Mouse (Mus musculus): ENCODE measurements around the gene Sbp. TPM values are rescaled to one million over a fixed set of nuclear protein-coding genes. Genes with fewer than 3 reads are reported as not detected.

The Sbp gene
- polyA plus RNA-seq, 1 experiment from 2014 or later, result not detected

DNA sequence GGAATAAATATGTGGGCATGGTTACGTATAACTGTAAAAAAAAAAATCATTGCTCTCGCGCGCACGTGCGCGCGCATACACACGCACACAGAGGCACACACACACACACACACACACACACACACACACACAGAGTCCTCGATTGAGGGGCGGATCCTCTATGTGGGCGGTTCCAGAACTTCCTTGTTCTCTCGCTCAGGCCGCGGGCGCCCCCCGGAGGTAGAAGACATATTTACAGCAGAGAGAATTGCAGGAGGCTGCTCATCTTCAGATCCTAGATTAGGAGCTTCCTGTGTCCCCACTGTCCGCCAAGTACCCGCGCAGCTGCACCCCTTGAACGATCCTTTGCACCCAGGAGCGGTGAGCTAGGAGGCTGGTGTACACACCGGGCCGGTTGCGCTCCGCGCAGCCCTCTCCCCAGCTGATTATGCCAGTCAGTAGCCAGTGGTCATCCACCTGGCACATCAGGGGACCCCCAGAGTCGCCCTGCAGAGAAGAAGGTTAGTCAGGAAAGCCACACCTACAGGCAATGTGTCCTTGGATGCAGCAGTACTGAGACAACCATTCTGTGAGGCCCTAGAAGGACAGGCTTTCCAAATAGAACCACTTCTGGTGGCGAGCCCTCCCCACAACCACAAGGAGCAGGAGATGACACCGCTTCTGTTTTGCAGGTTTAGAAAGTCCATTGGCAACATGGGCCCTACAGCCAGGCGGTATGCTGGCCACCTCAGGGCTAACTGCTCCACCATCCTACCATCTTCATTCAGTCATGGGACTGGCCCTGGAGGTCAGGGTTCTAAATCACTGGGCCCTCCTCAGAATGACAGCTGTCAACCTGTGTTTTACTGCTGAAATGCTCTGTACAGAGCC, 52.3 kb downstream of the Sbp start:
- 0 out of 2 replicates have a peak, but pooled peaks cover 3% of the 10 kb centered on the region for H3K27me3 ChIP-seq
- peak overlapping the region; percentile 55 for H3K4me2 ChIP-seq
- peak overlapping the region; percentile 64 for H3K9ac ChIP-seq
- no peaks in the 10 kb centered on the region for H3K9me3 ChIP-seq (replicated peaks)
- peak; percentile 84 for ATAC-seq
- H3K27ac ChIP-seq, result no peak overlapping the region
- 0 out of 2 replicates have a peak, but pooled peaks cover 3% of the 10 kb centered on the region for H3K4me1 ChIP-seq
- no peaks in the 10 kb centered on the region for H3K36me3 ChIP-seq (ENCODE audit: poor library complexity, severe bottlenecking)
- WGBS, result 10% methylated on average over 31 of the region's 31 CpGs
- peak overlapping the region; percentile 27 for H3K4me3 ChIP-seq

DNA sequence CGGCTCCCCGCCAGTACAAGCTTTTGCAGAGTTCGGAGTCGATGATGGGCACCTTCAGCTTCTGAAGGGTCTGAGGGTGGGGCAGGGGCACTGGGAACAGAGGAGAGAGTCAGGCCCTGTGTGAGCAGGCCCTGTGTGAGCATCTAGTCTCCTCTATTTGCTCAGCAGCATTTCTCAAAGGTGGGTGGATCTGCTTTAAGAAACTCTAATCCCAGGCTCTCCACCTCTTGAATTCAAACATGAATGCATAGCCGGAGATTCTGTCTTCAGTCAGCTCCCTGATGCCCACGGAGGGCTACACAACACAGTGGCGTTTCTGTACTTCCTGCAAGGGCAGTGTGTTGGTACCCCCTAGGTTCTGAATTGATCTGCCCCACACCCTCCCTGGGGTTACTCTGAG, 53.2 kb downstream of the Sbp start:
- WGBS, result 71% methylated on average over 7 of the region's 7 CpGs
- no peaks in the 10 kb centered on the region for H3K36me3 ChIP-seq (ENCODE audit: poor library complexity, severe bottlenecking)
- no peak for ATAC-seq

More for the DNA sequence above, 53.2 kb downstream of the Sbp start:
- Histone ChIP-seq H3K4me2 (no peak overlapping the region), H3K27ac (no peak overlapping the region), H3K9ac (no peak overlapping the region), H3K4me3 (no peak overlapping the region), H3K27me3 (0 out of 2 replicates have a peak, but pooled peaks cover 3% of the 10 kb centered on the region), H3K9me3 (replicated peaks) (no peaks in the 10 kb centered on the region), H3K4me1 (0 out of 2 replicates have a peak, but pooled peaks cover 3% of the 10 kb centered on the region)

Other genes with a start within 250 kb of the Sbp start
- not detected in 2 replicates for gene 1520401A03Rik, start 218.9 kb upstream of the Sbp start, polyA plus RNA-seq (2015; fragmentation: Nextera tagmentation; extraction: Ambion mirVana)
- 36.7 and 41.0 TPM in 2 replicates for gene Pkmyt1, start 215.3 kb upstream of the Sbp start, polyA plus RNA-seq (2015; fragmentation: Nextera tagmentation; extraction: Ambion mirVana)
- 29.8 and 32.7 TPM in 2 replicates for gene Paqr4, start 200.8 kb upstream of the Sbp start, polyA plus RNA-seq (2015; fragmentation: Nextera tagmentation; extraction: Ambion mirVana)
- gene Kremen2, start 195.8 kb upstream of the Sbp start, polyA plus RNA-seq (2015; fragmentation: Nextera tagmentation; extraction: Ambion mirVana), result 0.24 and 0.37 TPM in 2 replicates
- 165 and 176 TPM in 2 replicates for gene Flywch1, start 170.1 kb upstream of the Sbp start, polyA plus RNA-seq (2015; fragmentation: Nextera tagmentation; extraction: Ambion mirVana)
- gene Flywch2, start 155.6 kb upstream of the Sbp start, polyA plus RNA-seq (2015; fragmentation: Nextera tagmentation; extraction: Ambion mirVana), result 34.3 and 40.1 TPM in 2 replicates
- gene Srrm2, start 151.1 kb upstream of the Sbp start, polyA plus RNA-seq (2015; fragmentation: Nextera tagmentation; extraction: Ambion mirVana), result 605 and 611 TPM in 2 replicates
- 1,249 and 1,327 TPM in 2 replicates for gene Elob, start 112.5 kb upstream of the Sbp start, polyA plus RNA-seq (2015; fragmentation: Nextera tagmentation; extraction: Ambion mirVana)
- not detected in 2 replicates for gene Prss33, start 105.6 kb upstream of the Sbp start, polyA plus RNA-seq (2015; fragmentation: Nextera tagmentation; extraction: Ambion mirVana)
- gene Prss32, start 97.8 kb upstream of the Sbp start, polyA plus RNA-seq (2015; fragmentation: Nextera tagmentation; extraction: Ambion mirVana), result not detected in 2 replicates
- gene Prss41, start 97.5 kb upstream of the Sbp start, polyA plus RNA-seq (2015; fragmentation: Nextera tagmentation; extraction: Ambion mirVana), result 1.2 and 1.3 TPM in 2 replicates
- not detected in 2 replicates for gene Prss21, start 73.6 kb upstream of the Sbp start, polyA plus RNA-seq (2015; fragmentation: Nextera tagmentation; extraction: Ambion mirVana)
- gene Dcpp1, start 60.8 kb upstream of the Sbp start, polyA plus RNA-seq (2015; fragmentation: Nextera tagmentation; extraction: Ambion mirVana), result not detected in 2 replicates
- not detected in 2 replicates for gene Dcpp2, start 60.8 kb upstream of the Sbp start, polyA plus RNA-seq (2015; fragmentation: Nextera tagmentation; extraction: Ambion mirVana)
- not detected in 2 replicates for gene Dcpp3, start 24.2 kb upstream of the Sbp start, polyA plus RNA-seq (2015; fragmentation: Nextera tagmentation; extraction: Ambion mirVana)
- not detected in 2 replicates for gene Sbpl, start 13.6 kb downstream of the Sbp start, polyA plus RNA-seq (2015; fragmentation: Nextera tagmentation; extraction: Ambion mirVana)
- gene Prss30, start 38.9 kb downstream of the Sbp start, polyA plus RNA-seq (2015; fragmentation: Nextera tagmentation; extraction: Ambion mirVana), result not detected in 2 replicates
- not detected in 2 replicates for gene Prss22, start 56.4 kb downstream of the Sbp start, polyA plus RNA-seq (2015; fragmentation: Nextera tagmentation; extraction: Ambion mirVana)
- gene Prss27, start 96.5 kb downstream of the Sbp start, polyA plus RNA-seq (2015; fragmentation: Nextera tagmentation; extraction: Ambion mirVana), result 0.19 and 0.26 TPM in 2 replicates
- gene Kctd5, start 131.8 kb downstream of the Sbp start, polyA plus RNA-seq (2015; fragmentation: Nextera tagmentation; extraction: Ambion mirVana), result 85.4 and 88.6 TPM in 2 replicates
- gene Pdpk1, start 209.3 kb downstream of the Sbp start, polyA plus RNA-seq (2015; fragmentation: Nextera tagmentation; extraction: Ambion mirVana), result 49.7 and 54.1 TPM in 2 replicates
- 30.1 and 31.8 TPM in 2 replicates for gene Amdhd2, start 222.1 kb downstream of the Sbp start, polyA plus RNA-seq (2015; fragmentation: Nextera tagmentation; extraction: Ambion mirVana)
- gene Atp6v0c, start 228.0 kb downstream of the Sbp start, polyA plus RNA-seq (2015; fragmentation: Nextera tagmentation; extraction: Ambion mirVana), result 602 and 648 TPM in 2 replicates